Mouse (Mus musculus) thymus, adult 18-20 months (tissue): ENCODE measurements at regions not wholly inside any gene's neighbourhood (a gene's known extent, or its start where the extent isn't known, plus 50 kb on each side); places are given as distances from the start of the nearest gene placed in this dataset.
"Not testable (repeated sequence)": the region's sequence is repeated elsewhere in the genome, so short reads cannot be mapped to it uniquely, and the experiment has no call there.

Source experiments
- DNase-seq, 2 experiments: peaks; one replicate each; pipeline ENCODE4 v3.0.0; 2022; ENCODE audit warnings: mixed read lengths in 2 of 2

GRCm38 (mm10) chr13:46023630-46024041 is 58.8 kb upstream of the Atxn1 start:
- DNase-seq, result no peak

- no peak for DNase-seq
Observed at GRCm38 (mm10) chr13:46023187-46023586, 58.4 kb upstream of the Atxn1 start.

- DNase-seq, result no peak
Observed at GRCm38 (mm10) chr13:46020945-46021835, 56.4 kb upstream of the Atxn1 start.

GRCm38 (mm10) chr13:46019431-46020166 is 54.8 kb upstream of the Atxn1 start:
- DNase-seq, result no peak

- DNase-seq, result no peak
Observed at GRCm38 (mm10) chr13:46018903-46019430, 54.2 kb upstream of the Atxn1 start.

GRCm38 (mm10) chr13:46017742-46018141 is 52.9 kb upstream of the Atxn1 start:
- no peak for DNase-seq

GRCm38 (mm10) chr13:46017011-46017410 is 52.2 kb upstream of the Atxn1 start:
- DNase-seq, result not testable (repeated sequence)

- DNase-seq, result no peak
Observed at GRCm38 (mm10) chr13:46015231-46015630, 50.4 kb upstream of the Atxn1 start.

- DNase-seq, result no peak
Observed at GRCm38 (mm10) chr13:46014637-46015036, 49.8 kb upstream of the Atxn1 start.
